Mouse (Mus musculus): ENCODE data around the gene Zcchc14.
A peak's percentile ranks its signal among the peaks of the same experiment; 100 is the strongest.

Gene Zcchc14

GRCm38 (mm10) chr8:121665329-121665728, 12.6 kb upstream of the Zcchc14 start:
- peak; percentile 61 for DNase-seq (ENCODE audit: low read depth, low spot score)

DNA sequence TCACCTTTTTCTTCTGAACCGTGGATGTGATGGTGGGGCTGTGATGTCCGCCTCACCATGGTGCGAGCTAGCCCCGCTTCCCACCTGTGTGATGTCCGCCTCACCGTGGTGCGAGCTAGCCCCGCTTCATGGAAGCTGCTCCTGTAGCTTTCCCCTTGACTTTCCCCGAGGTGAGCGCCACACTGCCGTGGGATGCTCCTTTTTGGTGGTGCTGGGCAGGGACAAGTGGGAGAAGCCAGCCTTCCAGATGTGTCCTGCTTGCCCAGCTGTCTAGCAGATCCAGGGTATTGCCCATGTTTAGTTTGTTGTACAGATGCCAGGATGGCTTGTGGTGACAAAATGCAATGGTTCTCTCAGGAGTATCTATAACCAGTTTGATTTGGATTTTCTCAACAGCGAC, 10.4 kb upstream of the Zcchc14 start:
- DNase-seq (ENCODE audit: low read depth, low spot score), result no peak

DNA sequence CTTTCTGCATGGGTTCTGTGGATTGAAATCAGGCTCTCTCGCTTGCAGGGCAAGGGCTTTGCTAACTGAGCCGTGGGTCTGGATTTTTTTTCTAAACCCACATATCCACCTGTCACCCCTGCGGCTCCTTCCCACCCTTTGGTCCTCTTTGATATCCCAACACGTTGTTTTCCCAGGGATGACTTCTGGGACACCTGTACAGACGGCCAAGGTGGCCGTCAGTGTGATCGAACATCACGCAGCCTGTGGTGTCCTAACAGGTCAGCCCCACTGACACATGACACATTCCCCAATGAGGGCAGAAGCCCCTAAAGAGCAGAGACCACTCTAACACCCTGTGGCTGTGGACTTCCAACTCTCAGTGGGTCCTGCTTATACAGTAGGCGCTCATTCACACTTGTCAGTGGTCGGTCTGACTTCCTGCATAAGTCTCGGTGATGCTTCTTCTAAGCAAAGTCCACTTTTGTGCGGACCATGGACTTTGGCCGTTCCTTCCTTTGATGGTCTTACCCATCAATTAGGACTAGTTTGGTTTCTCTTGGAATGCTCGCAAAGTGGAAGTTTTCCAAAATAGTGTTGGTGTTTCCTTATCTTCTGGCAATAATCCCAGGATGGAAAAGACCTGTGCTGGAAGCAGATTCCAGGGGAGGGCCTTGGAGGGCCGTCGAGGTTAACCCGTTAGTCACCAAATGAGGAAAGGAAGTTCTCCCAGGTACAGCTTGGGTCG, 9.1 kb upstream of the Zcchc14 start:
- DNase-seq (ENCODE audit: low read depth, low spot score), result no peak

- DNase-seq (ENCODE audit: low read depth, low spot score), result no peak
These were observed 7.9 kb upstream of the Zcchc14 start for GRCm38 (mm10) chr8:121660602-121661001.

- DNase-seq (ENCODE audit: low read depth, low spot score), result no peak
These were observed 2.3 kb upstream of the Zcchc14 start for GRCm38 (mm10) chr8:121654966-121655494.

- DNase-seq (ENCODE audit: low read depth, low spot score), result no peak
These were observed 1.4 kb upstream of the Zcchc14 start for GRCm38 (mm10) chr8:121654131-121654530.

DNA sequence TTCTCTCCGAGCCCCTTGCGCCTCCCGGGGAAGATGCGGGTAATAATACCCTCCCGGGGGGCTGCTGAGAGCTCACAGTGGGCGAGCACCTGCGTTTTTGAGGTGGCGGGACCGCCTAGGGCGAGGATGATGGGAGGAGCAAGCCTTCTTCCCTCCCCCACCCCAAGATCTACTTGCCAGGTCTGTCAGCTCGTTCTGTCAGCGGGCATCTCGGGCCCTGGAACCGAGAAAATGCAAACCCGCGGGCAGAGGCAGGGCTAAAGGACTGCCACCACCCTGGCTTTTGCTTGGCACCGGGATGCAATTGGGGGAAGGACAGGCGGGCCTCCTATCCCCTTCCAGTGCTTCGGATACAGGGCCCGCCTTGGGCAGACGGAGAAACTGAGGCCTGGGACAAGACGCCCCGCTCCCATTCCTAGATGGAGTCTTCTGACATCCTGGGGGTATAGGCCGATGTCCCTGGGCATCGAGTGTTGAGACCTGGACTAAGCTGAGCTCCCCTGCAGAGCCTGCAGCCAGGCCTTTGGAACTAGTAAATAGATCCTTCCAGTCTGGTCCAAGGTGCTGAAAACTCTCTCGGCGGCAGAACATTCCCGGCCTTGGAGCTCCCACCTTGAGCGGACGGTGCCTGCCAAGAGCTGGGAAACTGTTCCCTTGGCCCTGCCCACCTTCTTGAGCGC, 779 bp upstream of the Zcchc14 start:
- DNase-seq (ENCODE audit: low read depth, low spot score), result no peak

GRCm38 (mm10) chr8:121651874-121652361, 783 bp downstream of the Zcchc14 start:
- no peak for DNase-seq (ENCODE audit: low read depth, low spot score)

DNA sequence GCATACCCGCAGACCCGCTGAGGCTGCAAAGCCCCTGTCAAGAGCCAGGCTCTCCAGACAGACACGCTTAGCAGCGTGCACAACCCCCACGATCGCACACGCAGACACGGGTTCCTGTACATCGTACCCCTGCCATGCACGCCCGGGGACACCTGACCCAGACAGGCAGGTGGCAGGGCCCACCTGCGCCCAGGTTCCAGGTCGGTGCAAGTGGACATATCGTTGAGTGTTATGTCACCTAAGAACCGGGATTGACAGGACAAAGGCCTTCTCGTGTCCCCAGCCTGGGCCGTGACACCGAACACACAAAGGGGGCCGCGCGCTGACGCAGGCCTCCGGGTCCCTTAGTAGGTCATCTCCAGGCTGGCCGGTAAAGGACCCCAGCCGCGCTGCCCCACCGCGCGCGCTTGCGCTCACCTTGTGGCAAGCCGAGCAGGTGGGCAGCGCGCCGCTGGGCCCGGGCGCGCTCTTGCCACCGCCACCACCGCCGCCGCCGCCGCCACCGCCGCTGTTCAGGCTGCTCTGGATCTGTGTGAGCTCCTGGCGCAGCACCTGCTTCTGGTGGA, 1.3 kb downstream of the Zcchc14 start:
- no peak for DNase-seq (ENCODE audit: low read depth, low spot score)

DNA sequence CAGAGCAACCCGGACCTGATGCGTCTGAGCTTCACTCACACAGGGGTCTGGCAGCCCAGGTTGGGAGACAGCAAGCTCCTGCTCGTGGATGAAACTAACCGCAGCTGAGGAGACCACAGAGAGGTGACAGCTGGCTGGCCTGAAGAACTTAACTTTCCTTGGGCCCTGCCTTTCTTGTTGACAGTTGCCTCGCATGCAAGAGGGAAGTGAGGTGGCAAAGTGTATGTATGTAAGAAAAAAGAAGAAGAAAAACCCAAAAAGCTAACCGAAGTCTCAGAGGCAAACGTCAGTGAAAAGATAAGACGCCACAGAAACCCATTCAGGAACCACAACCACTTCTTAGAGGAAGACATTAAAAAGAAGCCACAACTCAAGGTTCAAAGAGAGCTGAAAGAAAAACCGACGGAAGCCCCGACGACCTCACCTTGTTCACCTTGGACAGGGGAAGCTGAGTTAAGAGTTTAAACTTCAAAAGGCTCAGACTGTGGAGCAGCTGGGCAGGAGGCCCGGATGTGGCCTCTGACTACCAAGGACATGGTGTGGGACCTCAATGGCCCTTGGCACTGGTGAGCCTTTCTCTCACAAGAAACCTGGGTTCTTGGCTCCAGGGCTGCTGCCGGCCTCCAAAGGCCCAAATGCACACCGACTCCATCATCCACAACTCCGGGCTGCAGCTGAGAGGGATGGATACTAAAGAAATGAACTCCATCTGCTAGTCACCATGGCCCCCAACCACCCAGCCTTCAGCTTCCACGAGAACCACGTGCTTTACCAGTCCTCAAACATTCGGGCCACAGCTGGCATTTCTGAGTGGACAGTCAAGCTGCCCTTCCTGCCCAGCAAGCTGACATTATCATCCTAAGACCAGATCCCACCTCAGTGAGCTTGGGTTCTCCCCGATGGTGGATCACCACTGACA, 2.1 kb downstream of the Zcchc14 start:
- DNase-seq (ENCODE audit: low read depth, low spot score), result no peak

DNA sequence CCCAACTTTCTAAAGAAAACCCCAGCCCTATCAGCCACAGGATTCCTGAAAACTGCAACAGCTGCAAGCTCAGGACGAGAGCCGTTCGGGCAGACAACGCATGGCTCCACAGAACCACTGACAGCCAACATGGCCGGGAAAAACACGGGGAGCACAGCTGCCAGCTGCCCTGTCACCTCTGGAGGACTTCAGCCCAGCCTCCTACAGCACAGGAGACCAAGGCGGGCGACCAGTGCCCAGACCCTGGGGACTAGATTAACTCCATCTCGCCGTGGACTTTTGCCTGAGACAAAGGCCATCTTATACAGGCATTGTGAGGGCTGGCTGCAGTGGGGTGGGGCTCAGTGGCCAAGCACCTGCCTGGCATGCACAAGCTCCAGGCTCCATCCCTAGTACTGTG, 2.8 kb downstream of the Zcchc14 start:
- no peak for DNase-seq (ENCODE audit: low read depth, low spot score)

DNA sequence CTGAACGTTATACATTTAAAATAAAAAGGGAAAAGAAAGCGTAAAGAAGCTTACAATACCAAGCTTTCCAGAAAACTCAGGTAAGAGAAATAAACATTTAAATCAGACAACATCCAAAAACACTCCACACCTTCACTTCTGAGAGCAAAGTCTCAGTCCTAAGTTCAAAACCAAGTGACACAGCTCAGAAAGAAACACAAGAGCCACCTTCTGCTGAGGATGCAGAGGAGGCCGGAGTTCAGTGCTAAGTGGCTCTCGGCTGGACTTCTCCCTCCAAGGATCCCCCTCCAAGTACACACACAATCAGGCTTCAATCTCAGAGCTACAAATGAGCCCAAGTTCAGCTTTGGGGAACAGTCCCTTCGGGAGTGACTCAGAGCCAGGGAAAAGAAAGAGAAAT, 3.3 kb downstream of the Zcchc14 start:
- no peak for DNase-seq (ENCODE audit: low read depth, low spot score)

DNA sequence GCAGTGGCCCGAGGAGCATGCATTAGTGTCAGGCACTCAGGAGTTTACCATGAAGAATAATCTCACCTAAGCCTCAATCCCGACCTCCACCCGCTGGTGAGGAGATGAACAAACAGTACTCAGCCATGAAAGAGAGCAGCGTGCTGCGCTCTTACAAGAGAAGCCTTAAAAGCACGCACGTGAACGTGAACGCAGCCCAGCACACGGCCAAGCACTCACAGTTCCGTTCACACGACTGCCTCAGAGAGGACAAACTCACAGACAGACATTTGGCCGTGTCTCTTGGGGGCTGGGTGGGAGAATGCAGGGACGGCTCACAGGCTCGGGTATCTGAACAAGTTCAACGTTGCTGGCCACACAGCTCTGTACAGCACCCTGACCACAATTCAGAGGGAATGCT, 4.2 kb downstream of the Zcchc14 start:
- DNase-seq (ENCODE audit: low read depth, low spot score), result no peak

GRCm38 (mm10) chr8:121647511-121648215, 5.0 kb downstream of the Zcchc14 start:
- no peak for DNase-seq (ENCODE audit: low read depth, low spot score)

GRCm38 (mm10) chr8:121643384-121643783, 9.3 kb downstream of the Zcchc14 start:
- no peak for DNase-seq (ENCODE audit: low read depth, low spot score)

GRCm38 (mm10) chr8:121642804-121643203, 9.9 kb downstream of the Zcchc14 start:
- no peak for DNase-seq (ENCODE audit: low read depth, low spot score)

GRCm38 (mm10) chr8:121636180-121636579, 16.5 kb downstream of the Zcchc14 start:
- DNase-seq (ENCODE audit: low read depth, low spot score), result no peak

DNA sequence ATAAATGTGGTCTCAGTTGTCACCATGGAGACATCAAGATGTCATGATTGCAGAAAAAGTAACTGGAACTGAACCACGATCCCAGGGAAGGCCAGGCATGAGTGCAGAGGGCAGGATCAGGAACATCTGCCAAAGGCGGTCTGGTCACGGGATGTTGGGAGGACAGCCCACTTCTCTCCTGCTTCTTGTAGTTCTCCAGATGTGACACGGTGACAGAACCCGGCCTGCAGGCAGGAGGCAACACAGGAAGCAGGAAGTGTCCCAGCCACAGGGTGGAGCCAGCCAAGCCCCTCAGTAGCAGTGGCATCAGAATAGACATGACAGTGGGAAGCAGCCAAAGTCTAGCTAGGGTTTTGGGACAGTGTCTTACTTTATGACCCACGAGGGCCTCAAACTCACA, 17.2 kb downstream of the Zcchc14 start:
- no peak for DNase-seq (ENCODE audit: low read depth, low spot score)

- DNase-seq (ENCODE audit: low read depth, low spot score), result no peak
These were observed 20.3 kb downstream of the Zcchc14 start for GRCm38 (mm10) chr8:121632401-121632800.

GRCm38 (mm10) chr8:121631645-121632071, 21.0 kb downstream of the Zcchc14 start:
- DNase-seq (ENCODE audit: low read depth, low spot score), result peak; percentile 48

DNA sequence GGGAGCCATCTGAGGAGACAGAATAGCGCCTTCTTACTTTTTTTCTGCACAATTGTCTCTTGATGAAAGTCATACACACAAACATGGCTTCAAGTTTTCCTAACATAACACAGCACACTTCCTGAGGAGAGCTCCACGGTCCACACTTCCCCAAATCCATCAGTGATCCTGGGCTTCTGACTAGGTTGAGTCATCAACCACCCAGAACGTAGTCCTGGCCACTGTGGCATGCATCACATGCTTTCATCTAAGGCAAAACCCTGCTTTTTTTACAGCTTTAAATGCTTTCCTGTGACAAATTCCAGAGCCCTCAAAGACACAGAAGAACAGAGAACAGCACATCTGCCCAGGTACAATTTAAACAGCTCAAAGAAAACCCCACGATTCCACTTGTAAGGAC, 24.0 kb downstream of the Zcchc14 start:
- DNase-seq (ENCODE audit: low read depth, low spot score), result no peak

Measured in skeletal muscle tissue, adult 2 months (tissue).